Mouse (Mus musculus): Measurements from ENCODE around the gene P3h1. TPM values are rescaled to one million over a fixed set of nuclear protein-coding genes. Genes with fewer than 3 reads are reported as not detected.

P3h1 gene
- polyA plus RNA-seq, 1 experiment = 16.0 TPM

- no peak for TF ChIP-seq CTCF (conservative IDR thresholded peaks at IDR 0.05; ENCODE audit: insufficient read depth, insufficient read length, low read depth, low read length)
- TF ChIP-seq POLR2A (IDR thresholded peaks at IDR 0.05; ENCODE audit: low read depth, low read length) = no peak
- H3K4me1 ChIP-seq (ENCODE audit: control insufficient read depth, insufficient read depth, low read length) = peaks cover 12% of the 10 kb centered on the region; the same call in 1 of the 2 replicates
- peak overlapping the region; percentile 89 for H3K4me3 ChIP-seq (ENCODE audit: insufficient read depth, low read depth, low read length)
- H3K27ac ChIP-seq (ENCODE audit: insufficient read depth, low read depth, low read length) = peak overlapping the region; percentile 3; the same call in 1 of the 2 replicates
- under 1% methylated on average over 73 of the region's 80 CpGs for WGBS
- DNase-seq = peak; percentile 36
- peaks cover 2% of the 10 kb centered on the region; the same call in 1 of the 2 replicates for H3K36me3 ChIP-seq (ENCODE audit: control insufficient read depth, insufficient read depth, low read length)
- H3K27me3 ChIP-seq (replicated peaks; ENCODE audit: control insufficient read depth, insufficient read depth, low read length) = no peaks in the 10 kb centered on the region
Measured at GRCm38 (mm10) chr4:119293574-119294258, 61.0 kb downstream of the P3h1 start.

- Histone ChIP-seq H3K27me3 (replicated peaks; ENCODE audit: control insufficient read depth, insufficient read depth, low read length) (no peaks in the 10 kb centered on the region), H3K4me1 (ENCODE audit: control insufficient read depth, insufficient read depth, low read length) (peaks cover 10% of the 10 kb centered on the region; the same call in 1 of the 2 replicates), H3K4me3 (ENCODE audit: insufficient read depth, low read depth, low read length) (peak within 1 kb of the TSS; percentile 89), H3K27ac (ENCODE audit: insufficient read depth, low read depth, low read length) (peak within 1 kb of the TSS; percentile 88), H3K36me3 (ENCODE audit: control insufficient read depth, insufficient read depth, low read length) (peaks cover 2% of the 10 kb centered on the region; the same call in 1 of the 2 replicates)
- TF ChIP-seq POLR2A (IDR thresholded peaks at IDR 0.05; ENCODE audit: low read depth, low read length) (no peak), CTCF (conservative IDR thresholded peaks at IDR 0.05; ENCODE audit: insufficient read depth, insufficient read length, low read depth, low read length) (no peak)
- WGBS = under 1% methylated on average over 61 of the region's 61 CpGs
- peak; percentile 100 for DNase-seq
Measured at GRCm38 (mm10) chr4:119294415-119295133, 61.9 kb downstream of the P3h1 start, which contains the start of gene Ybx1. Gene Ybx1 (minus strand): TSS chr4:119294604.

- Histone ChIP-seq H3K27me3 (replicated peaks; ENCODE audit: control insufficient read depth, insufficient read depth, low read length) (no peaks in the 10 kb centered on the region), H3K4me1 (ENCODE audit: control insufficient read depth, insufficient read depth, low read length) (peaks cover 10% of the 10 kb centered on the region; the same call in 1 of the 2 replicates), H3K27ac (ENCODE audit: insufficient read depth, low read depth, low read length) (no peak overlapping the region; the same call in 1 of the 2 replicates), H3K4me3 (ENCODE audit: insufficient read depth, low read depth, low read length) (peak overlapping the region; percentile 79), H3K36me3 (ENCODE audit: control insufficient read depth, insufficient read depth, low read length) (peaks cover 2% of the 10 kb centered on the region; the same call in 1 of the 2 replicates)
- no peak for DNase-seq
- TF ChIP-seq CTCF (conservative IDR thresholded peaks at IDR 0.05; ENCODE audit: insufficient read depth, insufficient read length, low read depth, low read length) (no peak), POLR2A (IDR thresholded peaks at IDR 0.05; ENCODE audit: low read depth, low read length) (no peak)
- WGBS = 10% methylated on average over 6 of the region's 6 CpGs
Measured at GRCm38 (mm10) chr4:119295134-119295453, 62.4 kb downstream of the P3h1 start.

GRCm38 (mm10) chr4:119297361-119297760, 64.6 kb downstream of the P3h1 start:
- H3K4me1 ChIP-seq (ENCODE audit: control insufficient read depth, insufficient read depth, low read length) = peaks cover 7% of the 10 kb centered on the region; the same call in 1 of the 2 replicates
- no peaks in the 10 kb centered on the region for H3K36me3 ChIP-seq (ENCODE audit: control insufficient read depth, insufficient read depth, low read length)
- H3K27ac ChIP-seq (ENCODE audit: insufficient read depth, low read depth, low read length) = no peak overlapping the region
- TF ChIP-seq POLR2A (IDR thresholded peaks at IDR 0.05; ENCODE audit: low read depth, low read length) = no peak
- TF ChIP-seq CTCF (conservative IDR thresholded peaks at IDR 0.05; ENCODE audit: insufficient read depth, insufficient read length, low read depth, low read length) = no peak
- DNase-seq = no peak
- WGBS = 79% methylated on average over 2 of the region's 2 CpGs
- H3K4me3 ChIP-seq (ENCODE audit: insufficient read depth, low read depth, low read length) = no peak overlapping the region
- no peaks in the 10 kb centered on the region for H3K27me3 ChIP-seq (replicated peaks; ENCODE audit: control insufficient read depth, insufficient read depth, low read length)

Other genes starting within 250 kb of the P3h1 start
- gene Slc2a1, start 124.2 kb upstream of the P3h1 start, polyA plus RNA-seq (2012; rRNA removed) = 78.4 and 89.6 TPM in 2 replicates
- gene Zfp691, start 58.7 kb upstream of the P3h1 start, polyA plus RNA-seq (2012; rRNA removed) = 16.6 and 19.3 TPM in 2 replicates
- 0.04 and 0.08 TPM in 2 replicates for gene Ermap, start 42.9 kb upstream of the P3h1 start, polyA plus RNA-seq (2012; rRNA removed)
- gene Svbp, start 37.6 kb upstream of the P3h1 start, polyA plus RNA-seq (2012; rRNA removed) = 29.2 and 35.4 TPM in 2 replicates
- gene Tmem269, start 14.7 kb upstream of the P3h1 start, polyA plus RNA-seq (2012; rRNA removed) = 0.13 and 0.29 TPM in 2 replicates
- 9.9 and 11.8 TPM in 2 replicates for gene AU022252, start 203 bp upstream of the P3h1 start, polyA plus RNA-seq (2012; rRNA removed)
- 83.6 and 95.0 TPM in 2 replicates for gene Cldn19, start 22.5 kb downstream of the P3h1 start, polyA plus RNA-seq (2012; rRNA removed)
- gene Ybx1, start 61.7 kb downstream of the P3h1 start, polyA plus RNA-seq (2012; rRNA removed) = 202 and 242 TPM in 2 replicates
- 7.1 and 11.2 TPM in 2 replicates for gene Ppih, start 87.6 kb downstream of the P3h1 start, polyA plus RNA-seq (2012; rRNA removed)
- 2.0 and 2.9 TPM in 2 replicates for gene Ccdc30, start 182.6 kb downstream of the P3h1 start, polyA plus RNA-seq (2012; rRNA removed)
- 27.8 and 28.5 TPM in 2 replicates for gene Ppcs, start 189.5 kb downstream of the P3h1 start, polyA plus RNA-seq (2012; rRNA removed)
- 1.9 and 3.5 TPM in 2 replicates for gene Zmynd12, start 189.9 kb downstream of the P3h1 start, polyA plus RNA-seq (2012; rRNA removed)